Mouse (Mus musculus) ES-E14 (cell line): Measurements from ENCODE around the gene Il10rb. TPM values are rescaled to one million over a fixed set of nuclear protein-coding genes. Genes with fewer than 3 reads are reported as not detected.

Source experiments
- DNase-seq: peaks from one replicate; pipeline ENCODE4 v3.0.0-alpha.2; 2013; ENCODE audit warnings: low read depth, low spot score
- H3K27ac ChIP-seq: 2 replicates; pipeline ENCODE4 v1.5.1; 2012; ENCODE audit warnings: low read depth, mild to moderate bottlenecking, low read length, moderate library complexity, mixed read lengths; ENCODE audit not compliant: poor library complexity, insufficient read depth, severe bottlenecking
- H3K36me3 ChIP-seq: 2 replicates; pipeline ENCODE4 v1.6.1; 2012; ENCODE audit warnings: mild to moderate bottlenecking, low read length, moderate library complexity, mixed read lengths; ENCODE audit not compliant: control insufficient read depth, poor library complexity, insufficient read depth, severe bottlenecking
- H3K4me1 ChIP-seq, 2 experiments: fragments of 150-350 bp in 1 of 2; sonication (generic) in 1 of 2; 2 replicates each; pipeline ENCODE4 v1.6.1; 2012; ENCODE audit warnings: low read length in 2 of 2, mild to moderate bottlenecking in 1 of 2, mixed read lengths in 1 of 2; ENCODE audit not compliant: control insufficient read depth in 2 of 2, insufficient read depth in 2 of 2, poor library complexity in 1 of 2
- H3K4me3 ChIP-seq, 2 experiments: fragments of 150-350 bp in 1 of 2; sonication (generic) in 1 of 2; 2 replicates each; pipeline ENCODE4 v1.5.1; 2012; ENCODE audit warnings: low read length in 2 of 2, low read depth in 1 of 2, mild to moderate bottlenecking in 1 of 2, mixed read lengths in 1 of 2; ENCODE audit not compliant: insufficient read depth in 1 of 2, poor library complexity in 1 of 2, severe bottlenecking in 1 of 2
- H3K9ac ChIP-seq: 2 replicates; pipeline ENCODE4 v1.6.1; 2012; ENCODE audit warnings: low read depth, mild to moderate bottlenecking, low read length, mixed read lengths; ENCODE audit not compliant: poor library complexity, insufficient read depth, severe bottlenecking
- H3K9me3 ChIP-seq: fragments of 150-350 bp; sonication (generic); 2 replicates; pipeline ENCODE4 v1.6.1; 2012; ENCODE audit warnings: low read depth, mild to moderate bottlenecking, low read length; ENCODE audit not compliant: control insufficient read depth, insufficient read depth
- CHD2 ChIP-seq: IDR thresholded peaks from 2 replicates; pipeline ENCODE4 v1.6.1; 2014; ENCODE audit warnings: mild to moderate bottlenecking, low read depth, low read length, inconsistent platforms
- HCFC1 ChIP-seq: IDR thresholded peaks from 2 replicates; pipeline ENCODE4 v1.6.1; 2012; ENCODE audit warnings: low read length, inconsistent platforms, borderline replicate concordance; ENCODE audit not compliant: insufficient read depth
- MAFK ChIP-seq: IDR thresholded peaks from 2 replicates; pipeline ENCODE4 v1.6.1; 2014; ENCODE audit warnings: mild to moderate bottlenecking, low read depth, low read length, inconsistent platforms; ENCODE audit not compliant: insufficient read depth
- ZC3H11A ChIP-seq: IDR thresholded peaks from 2 replicates; pipeline ENCODE4 v1.6.1; 2012; ENCODE audit warnings: low read depth, mild to moderate bottlenecking, inconsistent platforms, low read length, borderline replicate concordance
- ZNF384 ChIP-seq: IDR thresholded peaks from 2 replicates; pipeline ENCODE4 v1.6.1; 2012; ENCODE audit warnings: low read depth, low read length, inconsistent platforms
- in situ Hi-C, 2 experiments: fragments of 600-800 bp; cut with MboI; formaldehyde crosslinking; loops; one replicate each; pipeline ENCODE4 v1.15.1; 2025; ENCODE audit warnings: low sequenced_read_pairs in 2 of 2, inconsistent platforms in 1 of 2; ENCODE audit not compliant: unreplicated experiment in 2 of 2
- total RNA-seq: library from RNA; depleted of rRNA; stranded (reverse); fragments of 300-350 nt; gene quantifications from 2 replicates; pipeline ENCODE4 v1.2.3, GENCODE M21; 2012

The Il10rb gene
- total RNA-seq, 1 experiment: 3.4 TPM

DNA sequence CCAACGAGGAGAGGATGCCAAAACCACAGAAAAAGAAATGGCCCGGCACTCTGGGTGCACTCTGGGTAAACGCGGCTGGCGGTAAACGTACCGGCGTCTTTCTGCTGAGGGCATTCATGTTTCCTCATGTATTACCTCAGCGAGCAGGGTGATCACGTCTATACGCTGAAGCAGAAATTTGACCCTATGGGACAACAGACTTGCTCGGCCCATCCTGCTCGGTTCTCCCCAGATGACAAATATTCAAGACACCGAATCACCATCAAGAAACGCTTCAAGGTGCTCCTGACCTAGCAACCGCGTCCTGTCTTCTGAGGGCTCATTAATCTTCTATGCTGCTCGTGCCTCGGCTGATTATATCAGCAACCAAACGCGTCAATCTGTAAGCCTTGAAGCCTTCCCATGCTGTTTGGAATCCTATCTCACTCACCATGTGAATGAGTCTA is 52.4 kb downstream of the Il10rb start:
- no peak for TF ChIP-seq MAFK
- no peak for TF ChIP-seq CHD2
- TF ChIP-seq HCFC1: no peak
- no peak for TF ChIP-seq ZC3H11A
- TF ChIP-seq ZNF384: no peak
- Histone ChIP-seq H3K9ac (no peak overlapping the region), H3K4me3 (no peak overlapping the region), H3K4me1 (no peaks in the 10 kb centered on the region), H3K36me3 (no peaks in the 10 kb centered on the region), H3K27ac (no peak overlapping the region), H3K9me3 (no peaks in the 10 kb centered on the region)
- in situ Hi-C loops: no loop called here
- DNase-seq: no peak

DNA sequence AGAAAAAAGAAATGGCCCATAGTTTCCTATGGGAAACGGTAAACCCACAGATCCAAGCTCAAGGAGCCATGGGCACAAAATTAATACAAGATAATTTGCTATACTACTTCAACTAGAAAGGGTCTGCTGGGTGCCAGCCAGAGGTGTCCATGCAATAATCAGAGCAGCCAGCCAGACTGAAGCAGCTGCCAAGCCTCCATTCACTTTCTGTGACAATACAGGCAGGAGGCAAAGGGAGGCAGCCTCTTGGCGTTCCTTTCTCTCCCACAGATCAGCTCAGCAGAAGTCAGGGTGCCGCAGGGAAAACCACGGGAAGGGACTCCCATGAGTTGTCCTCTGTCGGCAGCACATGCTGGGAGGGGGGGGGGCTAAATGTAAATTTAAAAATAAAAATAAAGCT is 53.0 kb downstream of the Il10rb start:
- H3K4me1 ChIP-seq: no peaks in the 10 kb centered on the region
- H3K9ac ChIP-seq: no peak overlapping the region
- no peaks in the 10 kb centered on the region for H3K9me3 ChIP-seq
- DNase-seq: no peak
- in situ Hi-C loops: no loop called here
- no peak overlapping the region for H3K27ac ChIP-seq
- H3K36me3 ChIP-seq: no peaks in the 10 kb centered on the region
- H3K4me3 ChIP-seq: no peak overlapping the region
- TF ChIP-seq ZNF384: no peak
- no peak for TF ChIP-seq HCFC1
- TF ChIP-seq MAFK: no peak
- TF ChIP-seq CHD2: no peak

DNA sequence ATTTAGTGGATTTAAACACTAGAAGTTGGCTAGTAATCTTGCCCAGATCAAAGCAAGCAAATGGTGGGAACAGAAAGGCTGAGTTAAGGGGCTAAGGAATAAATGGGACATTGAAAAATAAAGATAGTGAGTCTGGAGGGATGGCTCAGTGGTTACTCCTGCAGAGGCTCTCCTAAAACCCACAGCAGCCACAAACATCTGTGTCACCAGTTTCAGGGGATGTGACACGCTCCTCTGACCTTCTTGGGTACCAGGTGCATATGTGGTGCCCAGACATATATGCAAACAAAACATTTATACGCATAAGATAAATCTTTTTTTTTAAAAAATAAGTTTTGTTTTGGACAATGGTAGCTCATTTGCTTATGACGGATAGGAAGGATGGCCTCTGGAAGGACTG is 53.4 kb downstream of the Il10rb start:
- Histone ChIP-seq H3K9ac (no peak overlapping the region), H3K4me1 (no peaks in the 10 kb centered on the region), H3K27ac (no peak overlapping the region), H3K4me3 (no peak overlapping the region), H3K9me3 (no peaks in the 10 kb centered on the region), H3K36me3 (no peaks in the 10 kb centered on the region)
- TF ChIP-seq MAFK (no peak), ZNF384 (no peak), ZC3H11A (no peak), HCFC1 (no peak), CHD2 (no peak)
- in situ Hi-C loops: no loop called here
- DNase-seq: no peak

DNA sequence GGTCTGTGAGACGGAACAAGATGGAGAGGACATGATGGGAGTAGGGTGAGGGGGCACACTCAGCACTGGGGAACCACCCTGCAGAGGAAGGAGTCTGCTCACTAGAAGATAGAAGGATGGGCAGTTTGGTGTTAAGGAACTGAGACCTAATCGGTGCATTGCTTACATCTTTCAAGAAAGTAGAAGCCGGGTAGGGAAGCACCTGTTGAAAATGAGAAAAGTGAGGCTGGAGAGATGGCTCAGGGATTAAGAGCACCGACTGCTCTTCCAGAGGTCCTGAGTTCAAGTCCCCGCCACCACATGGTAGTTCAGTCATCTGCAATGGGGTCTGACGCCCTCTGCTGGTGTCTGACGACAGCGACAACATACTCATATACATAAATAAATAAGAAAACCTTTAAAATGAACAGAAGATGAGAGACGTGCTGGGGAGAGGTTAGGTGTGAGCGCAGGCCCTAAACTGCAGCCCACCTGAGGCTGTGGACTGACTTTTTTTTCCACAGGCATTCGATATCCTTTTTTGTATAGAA is 53.9 kb downstream of the Il10rb start:
- no peak overlapping the region for H3K27ac ChIP-seq
- DNase-seq: no peak
- no peak for TF ChIP-seq ZNF384
- TF ChIP-seq MAFK: no peak
- no peak for TF ChIP-seq CHD2
- no peak for TF ChIP-seq ZC3H11A
- no peak for TF ChIP-seq HCFC1
- H3K4me3 ChIP-seq: no peak overlapping the region
- no peaks in the 10 kb centered on the region for H3K4me1 ChIP-seq
- H3K9me3 ChIP-seq: no peaks in the 10 kb centered on the region
- H3K9ac ChIP-seq: no peak overlapping the region
- H3K36me3 ChIP-seq: no peaks in the 10 kb centered on the region
- in situ Hi-C loops: no loop called here

DNA sequence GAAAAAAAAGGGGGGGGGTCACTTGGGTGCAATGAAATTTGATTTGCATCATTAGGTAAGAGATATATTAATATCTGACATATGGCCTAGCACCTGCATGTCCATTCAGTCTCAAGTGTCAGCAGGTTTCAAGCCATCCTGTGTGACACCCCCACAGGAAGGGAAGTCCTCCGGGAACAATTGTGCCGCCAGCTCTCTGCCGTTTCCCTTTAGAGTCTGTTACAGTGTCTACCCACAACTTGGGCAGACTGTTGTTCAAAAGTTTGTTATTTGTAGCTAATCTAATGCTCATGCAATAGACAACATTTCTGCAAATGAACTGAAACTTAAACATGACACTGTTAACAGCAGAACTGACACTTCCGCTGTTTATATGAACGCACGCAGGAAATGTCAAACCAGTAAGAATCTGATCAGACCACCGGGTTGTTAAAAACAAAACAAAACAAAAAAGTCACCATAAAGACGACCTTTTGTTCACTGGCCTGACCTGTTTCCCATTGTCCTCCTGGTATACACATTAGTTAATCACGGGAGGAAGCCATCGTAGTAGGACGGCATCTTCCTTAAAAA is 55.2 kb downstream of the Il10rb start:
- DNase-seq: no peak
- TF ChIP-seq HCFC1 (no peak), MAFK (no peak), CHD2 (no peak), ZC3H11A (no peak), ZNF384 (no peak)
- H3K4me3 ChIP-seq: no peak overlapping the region
- no peak overlapping the region for H3K9ac ChIP-seq
- no peaks in the 10 kb centered on the region for H3K36me3 ChIP-seq
- in situ Hi-C loops: no loop called here
- no peaks in the 10 kb centered on the region for H3K4me1 ChIP-seq
- H3K27ac ChIP-seq: no peak overlapping the region
- H3K9me3 ChIP-seq: no peaks in the 10 kb centered on the region
